ENCODE assay signal across 17 mouse cellular contexts in genomic region chr7:76650984-76651383, GRCm38 (mm10).
"Had no signal": no experiment of that assay in that cellular context is flagged by ENCODE, and none has a peak within 500 bp of the region (broad histone marks: within the 10 kb centered on the region; RNA-seq: fewer than 3 reads in every experiment).

No protein-coding gene starts in this region.

- DNase-seq: kidney, adult 9 months; kidney, postnatal 36 days; layer of hippocampus, adult 9-11 months; layer of hippocampus, postnatal 36 days; liver; right cerebral cortex, postnatal 4 days; spleen, adult 18-20 months; thymus, postnatal 4 days had no signal

- H3K4me2 ChIP-seq: limb, embryonic 12.5 days; midbrain, embryonic 11.5 days; midbrain, embryonic 15.5 days; neural tube, embryonic 12.5 days had no signal

- H3K36me3 ChIP-seq: limb, embryonic 12.5 days; midbrain, embryonic 15.5 days; neural tube, embryonic 12.5 days had no signal

- H3K4me3 ChIP-seq: limb, embryonic 12.5 days; megakaryocyte, embryonic 14.5 days; midbrain, embryonic 15.5 days; neural tube, embryonic 12.5 days had no signal

- H3K27ac ChIP-seq: hindbrain, postnatal 0 days; kidney, postnatal 0 days; limb, embryonic 12.5 days; liver, embryonic 14.5 days; macrophage; midbrain, embryonic 15.5 days; neural tube, embryonic 12.5 days had no signal

- H3K27me3 ChIP-seq: limb, embryonic 12.5 days; megakaryocyte, embryonic 14.5 days; midbrain, embryonic 15.5 days; neural tube, embryonic 12.5 days had no signal

- H3K4me1 ChIP-seq: limb, embryonic 12.5 days; megakaryocyte, embryonic 14.5 days; midbrain, embryonic 15.5 days; neural tube, embryonic 12.5 days had no signal

- H3K9ac ChIP-seq: limb, embryonic 12.5 days; liver, embryonic 14.5 days; midbrain, embryonic 15.5 days; neural tube, embryonic 12.5 days had no signal

- ATAC-seq: hindbrain, postnatal 0 days; midbrain, embryonic 15.5 days had no signal

- H3K9me3 ChIP-seq: limb, embryonic 12.5 days; midbrain, embryonic 15.5 days; neural tube, embryonic 12.5 days had no signal
